Mouse (Mus musculus): ENCODE results near the gene Scd1.

Gene Scd1

DNA sequence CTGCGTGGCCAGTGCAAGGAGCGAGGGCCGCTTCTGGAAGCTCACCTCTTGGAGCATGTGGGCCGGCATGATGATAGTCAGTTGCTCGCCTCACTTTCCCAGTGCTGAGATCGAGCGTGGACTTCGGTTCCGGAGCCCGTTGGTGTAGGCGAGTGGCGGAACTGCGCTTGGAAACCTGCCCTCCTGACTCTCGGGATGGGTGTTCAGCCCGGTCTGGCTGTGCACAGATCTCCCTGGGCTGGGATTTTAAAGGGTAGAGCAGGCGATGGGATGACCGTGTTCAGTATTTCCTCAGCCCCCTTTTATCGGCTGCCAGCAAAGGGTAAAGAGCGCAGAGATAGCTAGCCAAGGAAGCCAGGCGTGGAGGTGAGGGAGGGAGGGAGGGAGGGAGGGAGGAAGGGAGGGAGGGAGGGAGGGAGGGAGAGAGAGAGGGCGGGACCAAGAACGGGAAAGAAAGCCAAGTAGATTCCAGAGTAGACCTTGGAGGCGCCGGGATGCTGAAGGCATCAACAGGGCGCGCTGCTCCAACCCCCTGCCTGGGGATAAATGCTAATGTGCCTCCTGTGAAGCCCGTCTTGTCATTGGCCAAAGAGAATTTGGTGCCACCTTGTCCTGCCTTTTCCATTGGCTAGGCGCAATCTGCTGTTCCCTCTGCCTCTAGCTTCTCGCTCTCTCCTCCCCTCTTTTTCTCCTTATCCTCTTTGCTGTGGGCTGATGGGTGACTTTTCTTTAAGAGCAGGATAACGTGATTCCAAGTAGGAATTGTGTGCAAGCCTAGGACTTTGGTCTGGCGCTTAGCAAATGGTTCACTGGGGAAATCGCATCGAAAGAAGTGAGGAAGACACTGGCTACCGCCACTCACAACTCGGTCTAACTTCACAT, at the start of gene Scd1:
Gene Scd1 (minus strand): TSS at position 539 of the 882 bp plus-strand sequence.
- peak; percentile 86 for DNase-seq (ENCODE audit: low read depth, low spot score)

GRCm38 (mm10) chr19:44455356-44455755, 47.7 kb upstream of the Scd1 start:
- no peak for DNase-seq (ENCODE audit: low read depth, low spot score)

DNA sequence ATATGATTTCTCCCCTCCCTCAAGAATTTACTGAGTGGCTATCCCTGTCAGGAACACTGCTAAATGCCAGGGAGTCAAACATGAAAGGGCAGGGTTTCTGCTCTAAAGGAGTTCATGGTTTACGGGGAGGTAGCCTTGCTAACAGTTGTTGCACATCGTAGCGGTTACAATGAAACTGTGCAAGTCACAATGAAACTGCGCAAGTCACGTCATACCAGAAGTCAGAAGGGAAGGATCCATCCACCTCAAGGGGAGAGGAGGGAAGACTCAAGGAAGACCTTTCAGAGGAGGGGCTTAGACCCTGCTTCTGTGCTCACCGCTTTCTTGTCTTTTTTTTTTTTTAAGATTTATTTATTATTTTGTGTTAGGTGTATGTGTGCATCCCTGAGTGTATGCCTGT, 47.2 kb upstream of the Scd1 start:
- no peak for DNase-seq (ENCODE audit: low read depth, low spot score)

DNA sequence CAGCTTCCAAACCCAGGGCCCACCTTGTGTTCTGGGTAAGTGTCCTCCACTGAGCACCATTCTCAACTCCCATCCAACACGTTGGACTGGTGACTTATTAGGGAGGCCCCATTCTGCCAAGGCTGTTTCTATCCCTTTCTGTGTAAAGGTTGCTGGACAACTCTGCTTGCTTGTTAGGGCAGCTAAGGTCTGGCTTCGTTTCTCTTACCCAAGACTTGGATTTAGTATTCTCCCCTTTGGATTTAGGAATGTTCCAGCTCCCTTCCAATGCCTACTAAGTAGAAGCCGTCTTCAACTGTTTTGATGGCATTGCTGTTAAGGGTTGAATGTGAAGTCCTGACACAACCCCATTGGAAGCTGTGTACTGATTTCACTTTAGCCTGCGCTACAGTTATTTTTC, 40.2 kb upstream of the Scd1 start:
- no peak for DNase-seq (ENCODE audit: low read depth, low spot score)

GRCm38 (mm10) chr19:44445755-44446154, 38.1 kb upstream of the Scd1 start:
- DNase-seq (ENCODE audit: low read depth, low spot score), result no peak

DNA sequence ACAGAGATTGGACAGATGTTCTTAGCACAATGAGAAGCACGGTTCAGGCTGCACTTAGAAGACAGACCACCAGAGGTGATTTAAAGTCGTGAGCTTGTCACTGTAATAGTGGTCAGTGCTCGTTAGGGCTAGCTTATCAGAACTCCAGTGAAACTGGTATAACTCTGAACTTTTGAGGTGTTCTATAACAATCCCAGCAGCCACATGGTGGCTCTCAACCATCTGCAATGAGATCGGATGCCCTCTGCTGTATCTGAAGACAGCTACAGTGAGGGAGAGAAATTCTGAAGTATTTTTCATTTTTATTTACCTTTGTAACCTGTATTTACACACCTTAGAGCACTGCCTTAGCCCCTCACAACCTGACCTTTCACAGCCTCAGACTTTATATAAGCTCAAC, 31.6 kb upstream of the Scd1 start:
- DNase-seq (ENCODE audit: low read depth, low spot score), result no peak

GRCm38 (mm10) chr19:44437975-44438374, 30.3 kb upstream of the Scd1 start:
- no peak for DNase-seq (ENCODE audit: low read depth, low spot score)

DNA sequence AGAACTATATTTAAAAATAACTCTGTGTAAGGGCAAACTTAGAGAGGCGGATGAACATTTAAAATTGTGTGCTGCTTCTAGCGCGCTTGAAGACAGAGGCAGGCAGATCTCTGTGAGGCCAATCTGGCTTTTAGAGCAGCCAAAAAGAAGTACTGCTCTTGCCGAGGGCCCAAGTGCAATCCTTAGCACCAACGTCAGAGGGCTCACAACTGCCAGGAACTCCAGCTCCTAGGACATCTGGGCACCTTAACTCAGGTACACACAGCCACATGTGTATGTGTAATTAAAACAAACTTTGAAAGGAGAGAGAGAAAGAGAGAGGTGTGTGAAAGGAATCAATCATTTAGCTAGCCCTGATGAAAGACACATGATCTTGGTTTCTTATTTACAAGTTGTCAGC, 24.4 kb upstream of the Scd1 start:
- DNase-seq (ENCODE audit: low read depth, low spot score), result no peak

- DNase-seq (ENCODE audit: low read depth, low spot score), result no peak
Observed at GRCm38 (mm10) chr19:44427721-44428120, 20.0 kb upstream of the Scd1 start.

GRCm38 (mm10) chr19:44422051-44422631, 14.5 kb upstream of the Scd1 start:
- DNase-seq (ENCODE audit: low read depth, low spot score), result no peak

- DNase-seq (ENCODE audit: low read depth, low spot score), result no peak
Observed at GRCm38 (mm10) chr19:44419530-44419929, 11.9 kb upstream of the Scd1 start.

DNA sequence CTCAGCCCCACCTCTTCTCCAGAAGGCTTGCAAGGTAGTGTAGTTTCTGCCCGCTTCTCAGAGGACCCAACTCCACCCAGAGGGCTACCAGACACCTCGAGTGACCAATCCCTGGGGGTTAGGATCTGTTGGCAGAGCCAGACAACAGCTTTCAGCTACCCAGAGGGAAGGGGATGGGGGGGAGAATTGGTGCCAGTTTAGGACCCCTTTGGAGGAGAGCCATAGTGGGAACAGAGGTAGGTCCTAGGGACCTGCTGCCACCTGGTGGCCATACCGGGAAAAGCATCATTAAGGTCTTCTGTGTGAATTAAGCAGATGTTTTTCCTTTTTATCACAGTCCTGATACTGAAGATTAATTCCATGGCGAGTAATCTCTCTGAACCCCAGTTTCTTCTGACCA, 11.3 kb upstream of the Scd1 start:
- DNase-seq (ENCODE audit: low read depth, low spot score), result peak; percentile 76

DNA sequence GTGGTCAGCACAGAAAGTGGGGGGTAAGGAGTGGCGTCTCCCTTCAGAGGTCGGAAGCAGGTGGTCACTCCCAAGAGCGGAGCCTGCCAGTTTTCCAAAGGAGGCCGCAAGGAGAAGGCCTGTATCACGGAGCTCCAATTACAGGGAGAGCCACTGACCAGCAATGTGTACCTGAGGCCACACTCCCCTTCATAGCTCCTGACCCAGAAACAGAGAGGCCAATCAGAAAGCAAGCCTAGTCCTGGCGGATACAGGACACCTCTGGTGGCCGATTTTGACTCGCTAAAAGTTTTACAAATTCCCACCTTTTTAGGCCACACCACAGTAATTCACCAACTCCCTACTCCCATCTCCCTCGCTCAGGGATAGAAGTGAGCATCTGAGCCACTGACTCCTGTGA, 10.9 kb upstream of the Scd1 start:
- no peak for DNase-seq (ENCODE audit: low read depth, low spot score)

GRCm38 (mm10) chr19:44418061-44418460, 10.4 kb upstream of the Scd1 start:
- DNase-seq (ENCODE audit: low read depth, low spot score), result no peak

GRCm38 (mm10) chr19:44417448-44417847, 9.8 kb upstream of the Scd1 start:
- no peak for DNase-seq (ENCODE audit: low read depth, low spot score)

DNA sequence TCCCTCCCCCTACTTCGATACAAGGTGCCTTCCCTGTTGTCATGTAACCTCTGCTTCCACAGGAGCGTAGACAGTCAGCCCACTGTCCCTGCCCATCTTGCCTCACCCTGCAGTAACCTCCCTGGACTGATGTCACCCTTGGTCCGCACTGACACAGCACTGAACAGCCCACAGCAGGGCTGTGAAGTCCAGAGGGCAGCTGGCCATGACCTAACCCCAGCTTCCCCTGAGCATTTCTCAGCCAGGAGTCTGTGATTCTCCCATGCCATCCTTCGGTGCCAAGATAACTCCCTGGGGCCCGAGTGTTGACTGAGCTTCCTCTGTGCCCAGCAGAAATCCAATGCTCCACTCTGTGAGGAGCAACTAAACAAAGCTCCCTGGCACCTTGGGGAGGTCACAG, 8.6 kb upstream of the Scd1 start:
- DNase-seq (ENCODE audit: low read depth, low spot score), result no peak

GRCm38 (mm10) chr19:44415464-44415863, 7.8 kb upstream of the Scd1 start:
- no peak for DNase-seq (ENCODE audit: low read depth, low spot score)

DNA sequence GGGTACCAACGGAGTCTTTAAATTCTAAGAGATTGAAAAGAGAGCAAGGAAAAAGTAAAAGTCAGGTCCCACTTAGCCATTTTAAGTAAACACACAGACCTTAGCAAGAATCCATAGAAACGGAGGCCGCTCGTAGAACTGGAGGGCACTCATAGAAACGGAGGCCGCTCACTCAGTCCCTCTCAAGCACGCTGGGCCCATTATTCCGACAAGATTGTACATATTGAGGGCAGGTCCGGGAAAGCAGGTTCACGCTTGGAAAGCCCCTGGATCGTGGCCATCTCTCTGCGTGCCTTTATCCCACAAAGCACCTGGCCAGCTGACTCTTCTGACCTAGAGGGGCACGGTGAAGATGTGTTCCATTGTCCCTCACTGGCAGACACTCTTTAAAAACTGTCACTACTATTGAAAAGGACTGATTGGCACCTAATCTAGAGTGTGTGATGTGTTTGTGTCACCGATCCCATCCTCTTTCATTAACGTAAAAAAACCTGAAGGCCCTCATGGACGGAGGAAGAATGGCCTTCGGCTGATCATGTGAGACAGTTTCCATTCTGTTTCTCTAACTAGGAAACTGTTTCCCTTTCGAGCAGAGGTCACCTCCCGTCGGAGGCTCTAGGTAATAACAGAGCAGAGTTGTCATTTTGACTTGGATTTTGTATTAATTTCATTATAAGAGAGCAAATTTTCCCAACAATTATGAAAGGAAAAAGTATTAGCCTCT, 2.8 kb upstream of the Scd1 start:
- no peak for DNase-seq (ENCODE audit: low read depth, low spot score)

DNA sequence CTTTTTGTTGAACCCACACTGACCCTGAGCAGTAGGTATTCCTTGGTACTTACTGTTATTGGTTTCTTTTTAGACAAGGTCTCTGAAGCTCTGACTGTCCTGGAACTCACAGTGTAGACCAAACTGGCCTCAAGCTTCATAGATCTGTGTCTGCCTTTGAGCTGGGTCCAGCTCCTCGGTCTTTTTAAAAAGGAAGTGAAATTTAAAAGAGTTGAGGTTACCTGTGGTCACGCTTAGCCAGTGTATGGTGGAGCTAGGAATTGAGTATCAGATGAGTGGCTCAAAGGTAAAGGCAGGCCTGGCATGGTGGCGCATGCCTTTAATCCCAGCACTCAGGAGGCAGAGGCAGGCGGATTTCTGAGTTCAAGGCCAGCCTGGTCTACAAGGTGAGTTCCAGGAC, 916 bp upstream of the Scd1 start:
- DNase-seq (ENCODE audit: low read depth, low spot score), result no peak

DNA sequence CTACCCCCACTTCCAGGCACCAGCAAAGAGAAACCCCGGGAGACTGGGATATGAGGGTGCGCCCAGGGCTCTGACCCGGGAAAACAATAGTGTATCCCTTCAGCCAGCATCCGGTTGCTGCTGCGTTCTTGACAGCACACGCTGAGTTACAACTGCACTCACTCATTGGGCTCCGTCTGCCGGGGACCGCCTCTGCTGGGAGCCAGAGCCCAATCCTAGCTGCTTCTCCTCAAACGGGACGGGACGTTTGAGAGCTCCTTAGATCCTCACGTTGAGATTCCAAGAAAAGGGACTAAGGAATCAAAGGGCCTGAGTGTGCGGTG, 505 bp upstream of the Scd1 start:
- DNase-seq (ENCODE audit: low read depth, low spot score), result peak; percentile 68

- no peak for DNase-seq (ENCODE audit: low read depth, low spot score)
Observed at GRCm38 (mm10) chr19:44403546-44403945, 4.1 kb downstream of the Scd1 start.

DNA sequence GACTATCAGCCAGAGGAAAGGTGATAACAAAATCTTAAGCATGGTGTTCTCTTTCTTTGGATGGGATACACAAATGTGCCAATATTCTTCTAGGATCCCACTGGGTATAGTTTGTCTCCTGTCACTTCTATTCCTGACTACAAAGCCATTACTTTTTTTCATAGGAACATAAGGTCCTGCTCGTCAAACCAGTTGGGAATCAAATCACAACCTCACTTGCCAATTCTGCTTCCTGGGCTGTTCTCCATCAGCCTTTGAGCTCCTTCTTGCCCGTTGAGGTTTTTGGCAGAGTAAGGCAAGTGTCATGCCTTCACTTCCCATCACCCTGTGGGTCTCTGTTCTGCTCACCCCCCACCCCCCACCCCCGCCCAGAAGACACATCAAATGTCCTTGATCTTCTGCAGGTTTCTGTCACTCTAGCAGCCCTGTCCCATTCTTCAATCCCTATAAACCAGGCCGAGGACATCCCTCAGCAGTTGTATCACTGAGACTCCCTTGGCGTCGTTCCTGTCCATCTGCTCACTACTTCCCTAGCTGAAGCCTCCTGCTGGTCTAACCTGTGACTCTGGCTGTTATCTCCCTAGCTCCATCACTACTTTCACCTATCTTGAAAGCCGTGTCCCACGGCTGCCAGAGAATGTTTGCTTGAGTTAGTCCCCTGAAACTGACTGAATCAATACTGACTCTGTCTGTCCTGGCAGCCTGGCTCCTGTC, 7.0 kb downstream of the Scd1 start:
- no peak for DNase-seq (ENCODE audit: low read depth, low spot score)
